Mouse (Mus musculus) forebrain, embryonic 16.5 days (tissue): ENCODE measurements at regions not wholly inside any gene's neighbourhood (a gene's known extent, or its start where the extent isn't known, plus 50 kb on each side); places are given as distances from the start of the nearest gene placed in this dataset.

Experiments
- ATAC-seq: fragments of 200-750 bp; cut with Nextera tagmentation; 2 replicates; pipeline ENCODE4 v1.8.0; 2017; ENCODE audit warnings: mild to moderate bottlenecking, moderate library complexity
- H3K27ac ChIP-seq: fragments of 300-500 bp; sonication (generic); 2 replicates; pipeline ENCODE4 v1.5.1; 2014; ENCODE audit warnings: low read length, control low read depth
- H3K27me3 ChIP-seq: fragments of 300-500 bp; sonication (generic); replicated peaks from 2 replicates; pipeline ENCODE4 v1.6.1; 2014; ENCODE audit warnings: low read length; ENCODE audit not compliant: control insufficient read depth, insufficient read depth
- H3K36me3 ChIP-seq: fragments of 300-500 bp; sonication (generic); 2 replicates; pipeline ENCODE4 v1.6.1; 2014; ENCODE audit not compliant: control insufficient read depth, insufficient read depth
- H3K4me1 ChIP-seq: fragments of 300-500 bp; sonication (generic); replicated peaks from 2 replicates; pipeline ENCODE4 v1.6.1; 2014; ENCODE audit warnings: low read length; ENCODE audit not compliant: control insufficient read depth, insufficient read depth
- H3K4me2 ChIP-seq: fragments of 300-500 bp; sonication (generic); 2 replicates; pipeline ENCODE4 v1.6.1; 2014; ENCODE audit warnings: mild to moderate bottlenecking, low read length, control low read depth
- H3K4me3 ChIP-seq: fragments of 300-500 bp; sonication (generic); replicated peaks from 2 replicates; pipeline ENCODE4 v1.5.1; 2014; ENCODE audit warnings: mild to moderate bottlenecking, low read length, control low read depth
- H3K9ac ChIP-seq: fragments of 300-500 bp; sonication (generic); replicated peaks from 2 replicates; pipeline ENCODE4 v1.6.1; 2014; ENCODE audit warnings: low read depth, low read length, control low read depth
- H3K9me3 ChIP-seq: fragments of 300-500 bp; sonication (generic); 2 replicates; pipeline ENCODE4 v1.6.1; 2016; ENCODE audit warnings: low read length; ENCODE audit not compliant: control insufficient read depth
- WGBS: fragments of 180-500 bp; shearing (Covaris S2); extraction: QIAGEN DNeasy Blood & Tissue Kit; methylation state at CpG from one replicate; pipeline ENCODE4 v1.1.7; 2014; 5-methylcytosine and 5-hydroxymethylcytosine counted together

DNA sequence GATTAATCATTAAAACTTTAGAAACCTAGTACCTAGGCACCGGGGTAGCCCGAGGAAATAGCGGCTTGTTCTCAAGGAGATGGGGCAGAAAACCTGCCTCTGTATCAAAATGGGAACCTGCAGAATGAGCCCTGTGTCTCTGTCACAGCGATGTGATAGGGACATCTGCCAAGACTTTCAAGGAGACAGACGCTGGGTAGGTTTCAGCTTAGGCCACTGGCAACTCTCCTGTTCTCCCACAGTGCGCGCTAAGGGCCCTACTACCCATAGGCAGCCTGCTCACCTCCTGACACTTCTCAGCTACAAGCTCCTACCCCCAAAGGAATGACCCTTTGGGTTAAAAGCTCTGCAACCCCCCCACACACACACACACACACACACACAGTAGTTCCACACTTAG is 396.4 kb downstream of the Sox9 start:
- Histone ChIP-seq H3K9ac (peak overlapping the region; percentile 26; the same call in 1 of the 2 replicates), H3K36me3 (no peaks in the 10 kb centered on the region), H3K27me3 (no peaks in the 10 kb centered on the region), H3K4me3 (no peak overlapping the region), H3K9me3 (no peaks in the 10 kb centered on the region), H3K4me2 (no peak overlapping the region), H3K27ac (no peak overlapping the region; the same call in 1 of the 2 replicates), H3K4me1 (peaks cover 62% of the 10 kb centered on the region)
- ATAC-seq, result no peak
- 56% methylated on average over 7 of the region's 7 CpGs for whole genome bisulfite sequencing

DNA sequence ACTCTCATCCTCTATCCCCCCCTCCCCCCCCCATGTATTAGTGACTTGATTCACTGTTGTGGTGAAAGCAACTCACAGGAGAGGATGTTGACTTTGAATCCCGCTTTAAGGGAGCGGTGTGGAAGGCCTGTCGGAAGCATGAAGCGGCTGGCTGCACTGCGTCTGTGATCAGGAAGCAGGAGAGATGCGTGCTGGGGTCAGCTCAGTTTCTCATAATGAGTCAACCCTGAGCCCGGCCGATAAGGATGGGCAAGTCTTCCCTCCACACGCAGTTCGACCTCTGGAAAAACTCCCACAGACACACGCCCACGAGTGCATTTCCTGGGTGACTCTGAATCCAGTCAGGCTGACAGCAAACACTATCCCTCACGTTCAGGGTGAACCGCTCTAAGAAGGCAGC is 398.0 kb downstream of the Sox9 start:
- H3K4me3 ChIP-seq, result no peak overlapping the region
- no peak for ATAC-seq
- no peaks in the 10 kb centered on the region for H3K27me3 ChIP-seq
- no peaks in the 10 kb centered on the region for H3K36me3 ChIP-seq
- no peaks in the 10 kb centered on the region for H3K9me3 ChIP-seq
- H3K27ac ChIP-seq, result no peak overlapping the region
- H3K4me1 ChIP-seq, result peaks cover 67% of the 10 kb centered on the region
- H3K4me2 ChIP-seq, result no peak overlapping the region
- WGBS, result 77% methylated on average over 14 of the region's 14 CpGs
- no peak overlapping the region for H3K9ac ChIP-seq

DNA sequence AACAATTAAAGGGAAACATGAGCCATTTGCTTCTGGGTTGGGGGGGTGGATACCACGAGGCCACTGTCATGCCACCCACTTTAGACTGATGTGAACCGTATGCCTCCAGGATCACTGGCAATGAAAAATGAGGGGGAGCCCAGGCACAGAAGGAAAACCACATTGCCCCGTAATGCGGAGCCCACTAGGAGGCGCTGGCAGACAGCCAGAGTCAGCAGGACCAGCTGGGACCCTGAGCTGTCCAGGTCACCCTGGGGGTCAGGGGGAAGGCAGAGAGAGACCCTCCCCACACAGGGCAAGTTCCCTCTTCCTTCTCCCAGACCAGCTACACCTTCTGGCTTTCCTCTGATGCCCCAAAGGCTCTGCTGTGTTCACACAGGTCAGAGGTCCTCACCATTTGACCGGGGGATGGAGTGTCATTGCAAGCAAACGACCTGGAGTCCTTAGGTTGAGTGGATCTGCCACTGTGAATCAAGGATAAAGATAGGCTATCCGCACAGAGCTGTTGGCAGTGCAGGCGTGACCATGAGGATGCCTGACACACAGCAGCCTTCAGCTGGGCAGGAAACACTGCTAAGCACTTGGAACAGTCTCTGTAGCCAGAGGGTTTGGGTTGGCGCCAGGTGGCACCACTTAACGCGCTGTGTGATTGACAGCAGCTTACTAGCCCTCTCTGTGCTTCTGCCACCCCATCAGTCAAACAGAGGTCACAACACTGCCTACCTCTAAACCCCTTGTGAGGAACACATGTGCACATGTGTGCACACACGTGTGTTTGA is 400.2 kb downstream of the Sox9 start:
- H3K9ac ChIP-seq, result no peak overlapping the region
- H3K27me3 ChIP-seq, result no peaks in the 10 kb centered on the region
- no peak overlapping the region for H3K4me2 ChIP-seq
- H3K27ac ChIP-seq, result 0 out of 2 replicates have a peak overlapping the region, but pooled peaks have one; percentile 5
- WGBS, result 38% methylated on average over 13 of the region's 13 CpGs
- no peaks in the 10 kb centered on the region for H3K9me3 ChIP-seq
- H3K4me3 ChIP-seq, result no peak overlapping the region
- ATAC-seq, result peak; percentile 51
- H3K36me3 ChIP-seq, result no peaks in the 10 kb centered on the region
- peaks cover 63% of the 10 kb centered on the region for H3K4me1 ChIP-seq

DNA sequence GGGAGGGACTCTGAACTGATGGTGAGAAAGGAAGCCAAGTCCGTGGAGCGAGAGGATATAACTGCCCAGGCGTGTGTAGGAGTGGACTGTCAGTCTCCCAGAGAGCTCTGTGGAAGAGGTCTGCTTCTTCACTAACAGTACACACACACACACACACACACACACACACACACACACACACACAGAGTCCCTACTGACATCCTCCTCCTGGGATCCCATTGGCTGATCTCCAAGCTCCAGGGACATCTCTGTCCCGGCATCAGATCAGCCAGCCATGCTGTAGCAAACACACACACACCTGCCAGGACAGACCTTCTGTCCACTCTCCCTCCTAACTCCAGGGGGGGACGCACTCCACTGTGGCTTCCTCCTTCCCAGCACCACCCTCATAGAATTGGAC is 401.5 kb downstream of the Sox9 start:
- Histone ChIP-seq H3K9ac (no peak overlapping the region), H3K4me2 (no peak overlapping the region), H3K27me3 (no peaks in the 10 kb centered on the region), H3K4me1 (peaks cover 57% of the 10 kb centered on the region), H3K36me3 (no peaks in the 10 kb centered on the region), H3K9me3 (no peaks in the 10 kb centered on the region), H3K27ac (no peak overlapping the region), H3K4me3 (no peak overlapping the region)
- WGBS, result 36% methylated on average over 5 of the region's 5 CpGs
- no peak for ATAC-seq

DNA sequence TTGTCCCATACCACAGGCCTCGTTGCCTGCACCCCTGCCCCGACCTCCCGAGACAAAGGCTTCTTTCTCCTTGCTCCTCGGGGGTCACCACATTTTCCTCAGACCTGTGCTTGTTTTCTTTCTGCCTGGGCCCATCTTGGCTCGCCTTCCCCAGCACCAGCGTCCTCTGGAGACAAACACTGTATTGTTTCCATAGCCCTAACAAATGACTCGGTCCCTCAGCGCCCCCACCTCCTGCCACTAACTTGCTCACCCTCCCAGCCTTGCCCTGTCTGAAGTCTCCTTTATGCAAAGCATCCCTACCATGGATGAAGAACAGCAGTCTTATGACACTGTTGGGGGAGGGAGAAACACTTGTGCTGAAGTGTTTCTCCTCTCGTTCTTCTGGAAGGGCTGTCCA is 402.1 kb downstream of the Sox9 start:
- Histone ChIP-seq H3K9ac (no peak overlapping the region), H3K27ac (0 out of 2 replicates have a peak overlapping the region, but pooled peaks have one; percentile 26), H3K27me3 (no peaks in the 10 kb centered on the region), H3K4me1 (peaks cover 57% of the 10 kb centered on the region), H3K36me3 (no peaks in the 10 kb centered on the region), H3K9me3 (no peaks in the 10 kb centered on the region), H3K4me2 (no peak overlapping the region), H3K4me3 (no peak overlapping the region)
- ATAC-seq, result no peak
- 7% methylated on average over 9 of the region's 9 CpGs for WGBS

DNA sequence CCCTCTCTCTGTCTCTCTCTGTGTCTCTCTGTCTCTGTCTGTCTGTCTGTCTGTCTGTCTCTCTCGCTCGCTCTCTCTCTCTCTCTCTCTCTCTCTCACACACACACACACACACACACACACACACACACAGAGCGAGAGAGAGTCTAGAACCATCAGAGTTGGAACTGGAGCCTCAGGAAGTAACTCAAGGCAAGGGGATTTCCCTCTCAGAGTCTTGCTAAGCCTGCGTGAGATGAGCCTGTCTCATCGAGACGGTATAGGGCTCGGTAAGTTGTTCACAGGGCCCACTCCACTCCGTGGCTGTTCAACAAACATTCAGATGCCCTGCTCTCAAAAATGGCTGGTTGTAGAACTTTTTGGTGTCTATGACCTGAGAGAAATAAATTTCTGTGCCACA is 405.4 kb downstream of the Sox9 start:
- Histone ChIP-seq H3K4me2 (no peak overlapping the region), H3K36me3 (no peaks in the 10 kb centered on the region), H3K27ac (peak overlapping the region; percentile 36; the same call in 1 of the 2 replicates), H3K4me1 (peaks cover 58% of the 10 kb centered on the region), H3K9me3 (no peaks in the 10 kb centered on the region), H3K27me3 (no peaks in the 10 kb centered on the region), H3K9ac (no peak overlapping the region), H3K4me3 (no peak overlapping the region)
- WGBS, result 53% methylated on average over 8 of the region's 8 CpGs
- ATAC-seq, result no peak

DNA sequence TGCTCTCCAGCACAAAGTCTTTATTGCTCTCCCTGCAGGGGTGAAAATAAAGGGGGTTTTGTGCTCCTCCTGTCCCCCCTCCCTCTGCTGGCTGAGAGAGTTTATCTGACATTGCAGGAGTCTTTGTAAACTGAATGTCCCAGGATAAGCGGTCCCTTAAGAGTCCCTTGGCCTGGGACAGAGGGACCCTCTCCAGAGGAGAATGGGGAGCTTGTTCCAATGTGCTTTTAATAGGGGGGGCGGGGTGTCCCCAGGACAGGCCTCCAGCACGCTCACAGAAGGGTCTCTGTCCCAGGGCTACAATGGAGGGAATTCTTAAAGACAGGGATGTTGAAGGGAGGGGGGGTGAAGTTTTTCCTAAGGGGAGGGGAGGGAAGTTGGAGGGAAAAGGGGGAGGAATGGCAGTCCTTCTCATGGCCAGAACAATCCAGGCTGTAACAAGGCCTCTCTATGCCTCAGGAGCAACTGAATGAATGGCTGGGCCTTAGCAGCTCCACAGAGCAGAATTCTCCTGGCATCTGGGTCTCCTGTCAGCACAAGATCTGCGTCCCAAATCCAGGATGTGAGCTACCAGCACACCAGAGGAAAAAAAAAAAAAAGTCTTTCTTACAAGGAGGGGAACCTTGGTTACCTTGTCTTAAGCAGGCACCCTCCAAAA is 406.4 kb downstream of the Sox9 start:
- H3K27me3 ChIP-seq, result no peaks in the 10 kb centered on the region
- WGBS, result 13% methylated on average over 4 of the region's 4 CpGs
- H3K9me3 ChIP-seq, result no peaks in the 10 kb centered on the region
- peaks cover 62% of the 10 kb centered on the region for H3K4me1 ChIP-seq
- H3K36me3 ChIP-seq, result no peaks in the 10 kb centered on the region
- peak; percentile 85 for ATAC-seq
- H3K4me2 ChIP-seq, result no peak overlapping the region
- no peak overlapping the region for H3K4me3 ChIP-seq
- peak overlapping the region; percentile 78 for H3K27ac ChIP-seq
- H3K9ac ChIP-seq, result 0 out of 2 replicates have a peak overlapping the region, but pooled peaks have one; percentile 7

DNA sequence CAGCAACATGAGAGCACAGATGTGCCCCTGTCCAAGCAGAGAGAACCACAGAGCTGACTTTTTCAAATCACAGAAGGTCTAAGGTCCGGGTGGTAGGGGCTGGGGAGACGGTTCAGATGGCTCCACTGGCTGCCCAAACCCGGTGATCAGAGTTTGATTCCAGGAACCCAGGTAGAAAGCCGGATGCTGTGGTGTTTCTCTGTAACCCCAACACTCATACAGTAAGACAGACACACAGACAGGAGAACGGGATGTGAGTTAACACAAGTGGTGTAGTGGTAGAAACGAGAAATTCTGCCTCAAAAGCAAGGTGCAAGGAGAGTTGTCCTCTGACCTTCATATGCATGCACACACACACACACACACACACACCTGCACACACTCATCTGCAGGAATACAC is 408.0 kb downstream of the Sox9 start:
- H3K27me3 ChIP-seq, result no peaks in the 10 kb centered on the region
- no peaks in the 10 kb centered on the region for H3K9me3 ChIP-seq
- H3K4me1 ChIP-seq, result peaks cover 54% of the 10 kb centered on the region
- no peak overlapping the region for H3K4me3 ChIP-seq
- no peak overlapping the region for H3K9ac ChIP-seq
- H3K4me2 ChIP-seq, result no peak overlapping the region
- H3K27ac ChIP-seq, result peak overlapping the region; percentile 3; the same call in 1 of the 2 replicates
- H3K36me3 ChIP-seq, result no peaks in the 10 kb centered on the region
- no peak for ATAC-seq
- 88% methylated on average over 6 of the region's 6 CpGs for WGBS

DNA sequence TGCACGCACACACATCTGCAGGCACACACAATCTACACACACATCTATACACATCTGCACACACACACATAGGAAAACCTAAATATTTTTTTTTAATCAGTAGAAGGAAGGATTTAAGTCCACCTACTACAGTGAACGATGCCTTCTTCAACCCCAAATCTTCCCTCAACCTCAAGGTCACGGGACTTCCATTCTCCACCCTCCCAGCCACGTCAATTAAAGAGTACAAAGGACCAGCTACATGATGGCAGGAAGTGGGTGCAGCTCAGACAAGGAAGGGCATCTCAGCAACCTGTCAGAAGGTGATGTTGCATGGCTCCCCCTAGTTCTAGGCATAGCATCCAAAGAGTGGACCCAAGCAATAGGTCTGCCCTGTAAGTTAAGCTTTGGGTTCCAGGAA is 408.5 kb downstream of the Sox9 start:
- H3K4me1 ChIP-seq, result peaks cover 55% of the 10 kb centered on the region
- no peak for ATAC-seq
- no peaks in the 10 kb centered on the region for H3K36me3 ChIP-seq
- H3K27me3 ChIP-seq, result no peaks in the 10 kb centered on the region
- no peak overlapping the region for H3K9ac ChIP-seq
- H3K27ac ChIP-seq, result no peak overlapping the region; the same call in 1 of the 2 replicates
- H3K9me3 ChIP-seq, result no peaks in the 10 kb centered on the region
- no peak overlapping the region for H3K4me3 ChIP-seq
- H3K4me2 ChIP-seq, result no peak overlapping the region
- WGBS, result 72% methylated on average over 4 of the region's 4 CpGs
